Mouse (Mus musculus) mesoderm, embryonic 11.5 days (tissue): ENCODE data around the gene Rad21l.

Experiments
- DNase-seq: peaks from one replicate; pipeline ENCODE4 v3.0.0-alpha.2; 2012; ENCODE audit warnings: low read depth, low spot score

Gene Rad21l

DNA sequence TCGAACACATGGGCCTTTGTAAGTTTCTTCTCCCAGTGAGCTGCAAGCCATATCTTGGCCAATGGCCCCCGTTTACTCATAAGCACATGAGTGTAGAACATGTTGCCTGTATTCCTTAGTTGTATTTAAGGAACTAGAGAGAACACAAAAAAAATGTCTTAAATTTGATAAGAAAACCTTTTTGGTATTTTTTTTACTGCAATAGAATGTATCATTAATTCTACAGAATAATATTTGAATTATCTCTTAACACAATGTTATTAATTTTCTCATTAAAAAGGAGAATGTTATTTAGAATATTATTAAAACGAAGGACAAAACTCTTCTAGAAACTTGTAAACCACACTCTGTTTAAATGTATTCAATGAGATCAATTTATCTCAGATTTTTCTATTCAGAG, at the start of gene Rad21l:
TSS of gene Rad21l (minus strand) at position 101 of the 400 bp plus-strand sequence.
- no peak for DNase-seq

GRCm38 (mm10) chr2:151716318-151717055, 48.2 kb upstream of the Rad21l start:
- DNase-seq: no peak

GRCm38 (mm10) chr2:151715526-151715925, 47.2 kb upstream of the Rad21l start:
- DNase-seq: no peak

- DNase-seq: peak; percentile 62
Measured at GRCm38 (mm10) chr2:151712647-151713046, 44.3 kb upstream of the Rad21l start.

GRCm38 (mm10) chr2:151702851-151703190, 34.5 kb upstream of the Rad21l start:
- peak; percentile 24 for DNase-seq

- peak; percentile 60 for DNase-seq
Measured at GRCm38 (mm10) chr2:151702146-151702850, 34.0 kb upstream of the Rad21l start.

- DNase-seq: no peak
Measured at GRCm38 (mm10) chr2:151701231-151702145, 33.2 kb upstream of the Rad21l start, which contains the start of gene Tmem74b. Gene Tmem74b, plus strand, starts transcription at chr2:151702008.

- DNase-seq: no peak
Measured at GRCm38 (mm10) chr2:151682976-151683375, 14.6 kb upstream of the Rad21l start.

- peak; percentile 42 for DNase-seq
Measured at GRCm38 (mm10) chr2:151682357-151682756, 14.0 kb upstream of the Rad21l start.

DNA sequence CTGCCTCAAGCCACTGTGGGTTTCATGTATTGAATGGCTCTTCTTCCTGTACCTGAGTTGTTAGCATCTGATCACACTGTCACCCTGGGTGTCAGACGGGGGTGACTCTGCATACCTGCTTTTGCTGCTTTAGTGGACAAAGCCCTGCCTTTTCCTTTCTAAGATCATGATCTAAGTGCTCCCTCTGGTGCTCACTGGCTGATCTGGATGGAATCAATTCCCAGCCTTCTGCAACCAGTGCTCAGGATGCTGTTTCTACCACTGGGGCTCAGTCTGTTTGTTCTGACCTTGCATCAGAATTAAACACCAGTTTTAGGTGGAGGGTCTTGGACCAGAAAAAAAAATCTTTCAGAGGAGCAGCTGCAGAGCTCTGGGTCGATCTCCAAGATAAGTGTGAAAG, 7.9 kb upstream of the Rad21l start:
- DNase-seq: no peak

- DNase-seq: no peak
Measured at GRCm38 (mm10) chr2:151670968-151671329, 2.6 kb upstream of the Rad21l start.

DNA sequence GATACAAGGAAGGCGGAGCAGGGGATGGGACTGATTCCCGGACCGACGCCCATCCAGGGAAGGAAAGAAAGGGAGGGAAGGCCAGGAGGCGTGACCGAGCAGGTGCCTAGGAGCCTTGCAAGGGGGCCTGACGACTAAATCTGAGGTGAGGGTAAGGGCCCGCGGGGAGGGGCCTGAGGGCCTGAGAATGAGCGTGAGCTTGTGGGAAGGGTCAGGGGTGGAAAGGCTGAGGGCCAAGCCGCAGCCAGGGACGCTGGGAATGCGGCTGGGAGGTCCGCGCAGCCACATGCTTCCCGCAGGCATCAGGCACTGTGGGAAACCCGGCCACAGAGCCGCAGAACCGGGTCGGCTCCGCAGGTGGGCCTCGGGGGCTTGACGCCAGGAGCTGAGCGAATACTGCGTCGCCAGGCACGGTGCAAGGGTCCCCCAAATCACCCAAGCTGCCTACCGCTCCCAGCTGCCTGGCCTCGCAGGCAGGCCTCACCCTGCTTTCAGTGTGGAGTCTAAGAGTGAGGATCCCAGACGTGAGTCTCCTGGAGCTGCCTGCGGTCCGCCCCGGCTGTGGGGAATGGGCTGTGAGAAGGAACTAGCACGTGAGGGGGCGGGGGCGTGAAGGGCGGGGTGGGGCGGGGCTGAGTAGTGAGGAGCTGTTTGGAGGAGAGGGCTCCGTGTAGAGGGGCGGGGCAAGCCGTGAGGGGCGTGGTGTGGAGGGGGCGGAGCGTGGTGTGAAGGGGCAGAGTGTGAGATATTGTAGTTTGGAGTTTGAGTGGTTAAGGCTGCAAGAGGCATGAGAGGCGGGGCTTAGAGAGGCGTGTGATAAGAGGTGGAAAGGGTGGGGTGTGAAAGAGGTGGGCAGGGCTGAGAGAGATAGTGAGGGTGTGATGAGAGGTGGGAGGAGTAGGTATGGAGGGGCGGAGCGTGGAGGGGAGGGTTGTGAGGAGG, 2.0 kb upstream of the Rad21l start:
- no peak for DNase-seq

DNA sequence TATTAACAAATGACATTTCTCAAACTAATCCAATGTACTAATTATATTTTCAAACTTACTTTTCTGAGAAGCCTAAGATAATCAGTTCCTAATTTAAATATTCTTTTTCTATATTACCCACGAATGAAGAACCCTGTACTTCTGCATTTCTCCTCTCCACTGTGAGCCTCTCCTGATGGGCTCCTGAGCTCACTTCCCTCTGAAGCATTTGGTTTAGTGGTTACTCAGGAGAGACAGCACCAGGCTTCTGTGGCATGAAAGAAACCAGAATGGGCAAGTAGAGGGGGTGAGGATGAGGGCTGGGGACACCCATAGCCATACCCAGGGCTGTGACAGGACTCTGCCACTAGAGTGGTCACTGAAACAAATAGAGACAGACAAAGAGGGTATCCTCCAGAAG, 16.3 kb downstream of the Rad21l start:
- no peak for DNase-seq

GRCm38 (mm10) chr2:151636015-151636402, 32.3 kb downstream of the Rad21l start:
- no peak for DNase-seq

GRCm38 (mm10) chr2:151635362-151636014, 32.8 kb downstream of the Rad21l start:
- DNase-seq: no peak

GRCm38 (mm10) chr2:151634903-151635302, 33.4 kb downstream of the Rad21l start:
- no peak for DNase-seq

DNA sequence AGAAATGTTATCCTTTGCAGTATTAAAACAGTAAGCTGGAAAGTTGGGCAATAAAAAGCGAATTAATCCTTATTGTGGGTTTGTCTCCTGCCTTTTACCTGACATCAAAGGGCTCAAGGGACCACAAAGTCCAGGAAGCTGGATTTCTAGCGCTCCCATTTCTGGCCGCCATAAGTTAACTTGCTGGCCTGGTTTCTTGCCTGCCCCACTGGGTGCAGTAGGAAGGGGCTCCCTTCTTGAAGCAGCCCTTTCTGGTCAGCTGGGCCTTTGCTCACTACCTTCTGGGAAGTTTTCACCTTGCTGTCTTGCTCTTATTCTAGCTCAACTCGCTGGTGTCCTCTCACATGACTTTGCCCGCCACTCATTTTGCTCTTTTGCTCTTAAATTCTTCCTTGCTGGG, 35.4 kb downstream of the Rad21l start:
- DNase-seq: no peak

DNA sequence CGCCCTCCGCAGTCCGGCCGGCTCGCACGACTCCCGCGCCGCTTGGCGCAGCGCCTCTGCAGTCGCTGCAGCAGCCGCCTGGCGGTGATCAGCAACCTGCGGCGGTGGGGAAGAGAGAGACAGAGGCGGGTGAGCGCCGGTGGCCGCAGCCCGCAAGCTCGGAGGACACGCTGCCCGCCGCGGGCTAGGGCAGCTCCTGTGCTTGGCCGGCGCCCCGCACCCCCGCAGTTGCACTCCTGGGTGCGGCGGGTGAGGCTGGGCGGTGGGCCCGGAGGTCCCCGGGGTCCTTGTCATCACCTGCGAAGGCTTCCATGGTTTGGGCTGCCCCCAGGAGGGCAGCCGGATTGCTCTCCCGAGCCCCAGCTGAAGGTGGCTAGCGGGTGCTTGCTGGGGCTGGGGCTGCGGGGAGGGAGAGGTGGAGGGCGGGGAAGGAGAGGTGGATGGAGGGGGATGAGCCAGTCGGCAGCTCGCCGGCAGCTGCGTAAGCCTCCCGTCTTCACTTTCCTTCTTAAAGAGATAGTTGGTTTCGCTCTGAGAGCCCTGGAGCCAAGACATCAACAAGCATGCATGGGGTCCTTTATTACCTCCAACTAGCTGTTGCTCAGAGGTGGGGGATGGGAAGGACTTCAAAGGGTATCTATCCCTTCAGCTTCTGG, 36.0 kb downstream of the Rad21l start, which contains the start of gene Snph:
TSS of gene Snph (minus strand) at position 435 of the 656 bp plus-strand sequence.
- DNase-seq: peak; percentile 77

DNA sequence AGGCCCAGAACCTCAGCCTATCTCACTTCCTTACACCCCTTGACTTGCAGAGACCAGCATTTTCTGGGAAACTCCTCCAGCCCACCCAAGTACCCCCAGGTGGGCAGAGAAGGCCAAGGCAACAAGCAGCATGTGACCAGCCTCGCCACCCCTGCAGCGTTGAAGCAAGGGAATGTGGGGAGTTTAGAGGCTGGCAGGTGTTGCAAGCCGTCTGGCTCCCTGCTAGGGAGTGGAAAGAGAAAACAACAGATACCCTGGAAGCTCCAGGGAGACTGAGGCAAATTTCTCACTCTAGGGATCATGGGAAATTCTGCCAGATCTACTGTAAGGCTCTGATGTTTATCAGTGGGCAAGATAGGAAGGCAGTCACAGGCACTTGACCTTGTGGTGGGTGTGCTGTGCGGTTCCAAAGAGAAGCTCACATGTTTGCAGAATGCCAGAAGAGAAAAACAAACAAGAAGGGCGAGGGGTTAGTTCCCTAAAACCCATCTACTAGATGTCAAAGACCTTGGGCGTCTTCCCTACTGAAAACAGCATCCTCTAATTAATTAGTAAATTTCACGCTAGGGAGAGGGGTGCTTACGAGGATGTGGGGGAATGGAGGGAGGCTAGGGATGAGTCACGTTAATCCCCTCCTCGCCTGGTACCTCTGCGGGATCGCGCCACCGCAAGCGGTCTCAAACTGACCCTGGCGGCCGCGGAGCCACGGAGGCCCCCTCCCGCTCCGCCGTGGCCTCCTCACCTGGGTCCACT, 36.8 kb downstream of the Rad21l start:
- no peak for DNase-seq
